Comparison of ENCODE assay signal across 12 mouse cellular contexts in genomic region chr1:153702853-153703410, GRCm38 (mm10). TPM values are rescaled to one million over a fixed set of nuclear protein-coding genes. Genes with fewer than 3 reads are reported as not detected.
DNase-seq lines count a peak whose midpoint lies in the region; ATAC-seq lines count a peak whose summit lies in the region.
"Had no signal": no experiment of that assay in that cellular context is flagged by ENCODE, and none has a peak within 500 bp of the region (broad histone marks: within the 10 kb centered on the region; RNA-seq: fewer than 3 reads in every experiment).

No protein-coding gene starts in this region.

- intact Hi-C loops in left cerebral cortex, postnatal 10 days (cut with DNase I), result no loop called here

- no peaks in the 10 kb centered on the region for H3K36me3 ChIP-seq in forebrain, embryonic 14.5 days (ENCODE audit: control insufficient read depth, insufficient read depth, low read length)
- H3K36me3 ChIP-seq in limb, embryonic 12.5 days, result no peaks in the 10 kb centered on the region
- no peaks in the 10 kb centered on the region for H3K36me3 ChIP-seq in intestine, embryonic 15.5 days
- H3K36me3 ChIP-seq: G1E had no signal

- DNase-seq in CD4-positive helper T cell, adult 2 months (ENCODE audit: low read depth, low spot score), result peak; percentile 8
- peak; percentile 39 for DNase-seq in NIH3T3 (ENCODE audit: low read depth)
- peak; percentile 14 for DNase-seq in forebrain, embryonic 14.5 days (ENCODE audit: low spot score)
- DNase-seq in gastrocnemius, postnatal 10 days, result no peak
- no peak for DNase-seq in yolk sac, embryonic 10.5 days (ENCODE audit: low spot score)
- no peak for DNase-seq in left cerebral cortex, postnatal 10 days (ENCODE audit: extremely low spot score in 1 of 2, low spot score in 2 of 2)

- WGBS in forebrain, embryonic 14.5 days, result 33% methylated on average over 8 of the region's 8 CpGs
- WGBS in limb, embryonic 12.5 days, result 68% methylated on average over 8 of the region's 8 CpGs
- 66% methylated on average over 8 of the region's 8 CpGs for WGBS in intestine, embryonic 15.5 days

- ATAC-seq in forebrain, embryonic 14.5 days, result peak; percentile 16; the same call in 1 of the 2 replicates
- ATAC-seq in limb, embryonic 12.5 days (ENCODE audit: insufficient number of reproducible peaks, insufficient read depth, low FRiP score, low TSS enrichment, low read depth), result no peak
- ATAC-seq in intestine, embryonic 15.5 days, result no peak
- ATAC-seq: lung, postnatal 0 days had no signal

- peaks cover 17% of the 10 kb centered on the region for H3K4me1 ChIP-seq in forebrain, embryonic 14.5 days (ENCODE audit: control insufficient read depth, insufficient read depth, low read length)
- peaks cover 67% of the 10 kb centered on the region for H3K4me1 ChIP-seq in limb, embryonic 12.5 days (replicated peaks)
- peaks cover 5% of the 10 kb centered on the region; the same call in 1 of the 2 replicates for H3K4me1 ChIP-seq in intestine, embryonic 15.5 days (replicated peaks)

- peak overlapping the region; percentile 57; the same call in 1 of the 2 replicates for H3K27ac ChIP-seq in forebrain, embryonic 14.5 days (ENCODE audit: low read depth, low read length)
- peak overlapping the region; percentile 59 for H3K27ac ChIP-seq in limb, embryonic 12.5 days
- no peak overlapping the region for H3K27ac ChIP-seq in intestine, embryonic 15.5 days
- H3K27ac ChIP-seq: left cerebral cortex, adult 2 months had no signal

- no peak overlapping the region for H3K4me2 ChIP-seq in forebrain, embryonic 14.5 days (ENCODE audit: low read length)
- peak overlapping the region; percentile 20; the same call in 1 of the 2 replicates for H3K4me2 ChIP-seq in limb, embryonic 12.5 days
- H3K4me2 ChIP-seq in intestine, embryonic 15.5 days (replicated peaks), result no peak overlapping the region

- no peak overlapping the region for H3K9ac ChIP-seq in forebrain, embryonic 14.5 days (ENCODE audit: low read length)
- H3K9ac ChIP-seq in limb, embryonic 12.5 days (replicated peaks), result no peak overlapping the region
- no peak overlapping the region for H3K9ac ChIP-seq in intestine, embryonic 15.5 days

- no peak overlapping the region for H3K4me3 ChIP-seq in forebrain, embryonic 14.5 days (ENCODE audit: low read depth, low read length)
- H3K4me3 ChIP-seq in limb, embryonic 12.5 days (replicated peaks), result no peak overlapping the region
- no peak overlapping the region for H3K4me3 ChIP-seq in intestine, embryonic 15.5 days (replicated peaks)
- H3K4me3 ChIP-seq: left cerebral cortex, adult 2 months; myocyte had no signal

- no peaks in the 10 kb centered on the region for H3K9me3 ChIP-seq in forebrain, embryonic 14.5 days (replicated peaks; ENCODE audit: control insufficient read depth, low read length)
- H3K9me3 ChIP-seq in limb, embryonic 12.5 days, result no peaks in the 10 kb centered on the region
- H3K9me3 ChIP-seq in intestine, embryonic 15.5 days, result no peaks in the 10 kb centered on the region
- H3K9me3 ChIP-seq: G1E had no signal

- no peaks in the 10 kb centered on the region for H3K27me3 ChIP-seq in forebrain, embryonic 14.5 days (replicated peaks; ENCODE audit: control insufficient read depth, insufficient read depth, low read length)
- no peaks in the 10 kb centered on the region for H3K27me3 ChIP-seq in limb, embryonic 12.5 days
- no peaks in the 10 kb centered on the region for H3K27me3 ChIP-seq in intestine, embryonic 15.5 days (replicated peaks)

RNA-seq across cellular contexts. Expression of gene Rgs16, which starts 37.2 kb away (rescaled TPM):
- 20.0 and 22.9 TPM in 2 replicates for polyA plus RNA-seq in forebrain, embryonic 14.5 days (2014; fragmentation: Nextera tagmentation; extraction: Ambion mirVana)
- 16.8 and 18.7 TPM in 2 replicates for polyA plus RNA-seq in limb, embryonic 12.5 days (2016; fragmentation: Nextera tagmentation; extraction: Ambion mirVana)
- total RNA-seq in gastrocnemius, postnatal 10 days (2021), result 10 to 100 TPM in 1 of 2 experiments, 1 to 10 TPM in 1; 7.7 to 10.8 TPM
- 4.8 and 5.1 TPM in 2 replicates for polyA plus RNA-seq in intestine, embryonic 15.5 days (2015; fragmentation: Nextera tagmentation; extraction: Ambion mirVana)
- total RNA-seq in left cerebral cortex, postnatal 10 days (2021), result 1 to 10 TPM; 5.5 to 6.2 TPM
- total RNA-seq: G1E had no signal
- polyA plus RNA-seq: G1E had no signal

RNA-seq across cellular contexts. Expression of gene Rnasel, which starts 46.3 kb away (rescaled TPM):
- polyA plus RNA-seq in forebrain, embryonic 14.5 days (2014; fragmentation: Nextera tagmentation; extraction: Ambion mirVana), result 29.9 and 37.3 TPM in 2 replicates
- 10.5 and 11.4 TPM in 2 replicates for polyA plus RNA-seq in limb, embryonic 12.5 days (2016; fragmentation: Nextera tagmentation; extraction: Ambion mirVana)
- total RNA-seq in gastrocnemius, postnatal 10 days (2021), result 1 to 10 TPM; 5.9 to 9.7 TPM
- 22.9 and 24.5 TPM in 2 replicates for polyA plus RNA-seq in intestine, embryonic 15.5 days (2015; fragmentation: Nextera tagmentation; extraction: Ambion mirVana)
- total RNA-seq in left cerebral cortex, postnatal 10 days (2021), result 10 to 100 TPM; 13.2 to 13.5 TPM

RNA-seq across cellular contexts. Expression of gene Rgs8, which starts 50.1 kb away (rescaled TPM):
- 14.6 and 15.0 TPM in 2 replicates for polyA plus RNA-seq in forebrain, embryonic 14.5 days (2014; fragmentation: Nextera tagmentation; extraction: Ambion mirVana)
- 0.81 and 1.4 TPM in 2 replicates for polyA plus RNA-seq in limb, embryonic 12.5 days (2016; fragmentation: Nextera tagmentation; extraction: Ambion mirVana)
- 1 to 10 TPM in 1 of 2 experiments, under 1 TPM in 1; 0.99 to 1.2 TPM for total RNA-seq in gastrocnemius, postnatal 10 days (2021)
- 0.23 and 0.37 TPM in 2 replicates for polyA plus RNA-seq in intestine, embryonic 15.5 days (2015; fragmentation: Nextera tagmentation; extraction: Ambion mirVana)
- 10 to 100 TPM; 24.3 to 34.0 TPM for total RNA-seq in left cerebral cortex, postnatal 10 days (2021)
- polyA plus RNA-seq: G1E had no signal

Comparison
In these comparisons a context has a peak if more than half of its experiments do, and no peak if none do; other contexts are left out.
1. DNase-seq: peak in CD4-positive helper T cell, adult 2 months (single experiment), NIH3T3 (single experiment) and forebrain, embryonic 14.5 days (single experiment); none in gastrocnemius, postnatal 10 days (single experiment), yolk sac, embryonic 10.5 days (single experiment) and left cerebral cortex, postnatal 10 days (0 of 2).